Mouse (Mus musculus) thymus, adult 18-20 months (tissue): ENCODE data around the gene Krtap10-10.
"Not testable (repeated sequence)": the region's sequence is repeated elsewhere in the genome, so short reads cannot be mapped to it uniquely, and the experiment has no call there.

ENCODE experiments used
- DNase-seq, 2 experiments: peaks; one replicate each; pipeline ENCODE4 v3.0.0; 2022; ENCODE audit warnings: mixed read lengths in 2 of 2

Krtap10-10 gene

GRCm38 (mm10) chr10:77835647-77836046 lies at the start of gene Krtap10-10:
TSS of gene Krtap10-10 (plus strand) at chr10:77835947.
- no peak for DNase-seq

GRCm38 (mm10) chr10:77787876-77788275 lies 47.9 kb upstream of the Krtap10-10 start, which contains the start of gene Gm7137:
TSS of gene Gm7137 (minus strand) at chr10:77788200.
- DNase-seq, result not testable (repeated sequence)

GRCm38 (mm10) chr10:77788621-77789020 lies 47.1 kb upstream of the Krtap10-10 start:
- DNase-seq, result no peak

GRCm38 (mm10) chr10:77794976-77795375 lies 40.8 kb upstream of the Krtap10-10 start, which contains the start of gene Gm9639:
TSS of gene Gm9639 (minus strand) at chr10:77795076.
- no peak for DNase-seq

- no peak for DNase-seq
Measured at GRCm38 (mm10) chr10:77797677-77798076, 38.1 kb upstream of the Krtap10-10 start.

GRCm38 (mm10) chr10:77798164-77798920 lies 37.4 kb upstream of the Krtap10-10 start:
- not testable (repeated sequence) for DNase-seq

GRCm38 (mm10) chr10:77798921-77799508 lies 36.7 kb upstream of the Krtap10-10 start, which contains the start of gene Gm19668:
TSS of gene Gm19668 (minus strand) at chr10:77799133.
- no peak for DNase-seq

GRCm38 (mm10) chr10:77804095-77804494 lies 31.7 kb upstream of the Krtap10-10 start:
- DNase-seq, result no peak

GRCm38 (mm10) chr10:77811743-77812142 lies 24.0 kb upstream of the Krtap10-10 start, which contains the start of gene Gm9507:
TSS of gene Gm9507 (minus strand) at chr10:77811843.
- no peak for DNase-seq

- DNase-seq, result no peak
Measured at GRCm38 (mm10) chr10:77814382-77814781, 21.4 kb upstream of the Krtap10-10 start, which contains the start of gene Gm2696. TSS of gene Gm2696 (plus strand) at chr10:77814682.

GRCm38 (mm10) chr10:77815514-77815913 lies 20.2 kb upstream of the Krtap10-10 start:
- no peak for DNase-seq

- no peak for DNase-seq
Measured at GRCm38 (mm10) chr10:77818523-77818922, 17.2 kb upstream of the Krtap10-10 start.

GRCm38 (mm10) chr10:77819203-77819602 lies 16.5 kb upstream of the Krtap10-10 start:
- no peak for DNase-seq

GRCm38 (mm10) chr10:77826951-77827350 lies 8.8 kb upstream of the Krtap10-10 start, which contains the start of gene Krtap10-4:
TSS of gene Krtap10-4 (minus strand) at chr10:77827095.
- DNase-seq, result no peak

GRCm38 (mm10) chr10:77839006-77839405 lies 3.3 kb downstream of the Krtap10-10 start:
- no peak for DNase-seq

- DNase-seq, result no peak
Measured at GRCm38 (mm10) chr10:77846503-77846902, 10.8 kb downstream of the Krtap10-10 start, which contains the start of gene Gm36176. TSS of gene Gm36176 (plus strand) at chr10:77846803.

- no peak for DNase-seq
Measured at GRCm38 (mm10) chr10:77846961-77847360, 11.2 kb downstream of the Krtap10-10 start.

GRCm38 (mm10) chr10:77847538-77847937 lies 11.8 kb downstream of the Krtap10-10 start:
- DNase-seq, result no peak

- no peak for DNase-seq
Measured at GRCm38 (mm10) chr10:77852559-77852958, 16.8 kb downstream of the Krtap10-10 start, which contains the start of gene Gm10318. TSS of gene Gm10318 (plus strand) at chr10:77852859.

- no peak for DNase-seq
Measured at GRCm38 (mm10) chr10:77861675-77862074, 25.9 kb downstream of the Krtap10-10 start, which contains the start of gene Gm3285. TSS of gene Gm3285 (plus strand) at chr10:77861975.

GRCm38 (mm10) chr10:77864067-77864761 lies 28.5 kb downstream of the Krtap10-10 start:
- DNase-seq, result peak; percentile 16 to 49

- DNase-seq, result no peak
Measured at GRCm38 (mm10) chr10:77864762-77865143, 29.0 kb downstream of the Krtap10-10 start.

GRCm38 (mm10) chr10:77867546-77867945 lies 31.8 kb downstream of the Krtap10-10 start:
- DNase-seq, result no peak
